Mouse (Mus musculus): ENCODE measurements around the gene Limk2. TPM values are rescaled to one million over a fixed set of nuclear protein-coding genes. Genes with fewer than 3 reads are reported as not detected.

The Limk2 gene
- total and polyA plus RNA-seq, 2 experiments from 2014 or later: 98.6 to 173 TPM

DNA sequence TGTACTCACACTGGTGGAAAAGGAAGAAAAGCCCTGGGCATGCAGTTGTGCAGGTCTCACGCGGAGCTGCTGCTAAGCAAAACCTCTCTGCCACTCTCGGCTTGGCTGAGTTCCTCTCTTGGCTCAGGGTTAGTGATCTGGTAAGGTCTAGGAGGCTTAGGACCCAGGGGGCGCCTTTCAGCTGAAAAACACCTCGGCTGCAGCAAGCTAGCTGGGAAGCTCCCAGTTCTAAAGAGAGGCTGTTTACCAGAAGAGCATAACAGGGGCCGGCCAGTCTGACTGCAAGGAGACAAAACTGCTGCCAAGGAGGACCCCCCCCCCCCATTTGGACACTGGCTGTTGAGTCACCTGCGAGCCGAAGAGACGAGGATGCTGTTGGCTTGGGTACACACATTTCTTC is 78.4 kb downstream of the Limk2 start:
- DNase-seq: peak; percentile 89
- ATAC-seq: peak; percentile 63

DNA sequence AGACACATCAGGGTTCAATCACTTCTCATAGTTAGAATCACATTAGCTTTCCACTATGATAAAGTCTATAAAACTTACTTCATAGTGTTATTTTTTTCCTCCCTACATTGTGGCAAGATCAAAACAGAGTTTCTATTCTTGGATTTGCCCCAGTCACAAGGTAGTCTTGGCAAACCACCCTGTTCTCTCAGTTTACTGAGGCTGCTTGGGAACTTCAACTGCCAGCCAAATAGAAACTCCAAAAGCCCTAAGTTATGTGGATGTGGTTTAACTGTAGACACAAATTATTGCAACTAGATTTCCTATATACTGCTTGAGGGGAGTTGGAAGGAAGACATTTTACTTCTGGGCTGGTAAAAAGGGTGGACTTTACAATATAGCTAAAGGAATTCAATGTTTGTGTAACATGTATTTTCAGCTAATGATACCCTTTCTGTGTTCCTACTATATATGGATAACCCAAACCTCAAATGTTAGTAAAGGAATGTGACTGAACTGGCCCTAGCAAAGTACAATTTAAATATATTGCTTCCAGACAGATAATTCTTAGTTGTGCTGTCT is 79.0 kb downstream of the Limk2 start, which contains the start of gene Pik3ip1:
Pik3ip1 (plus strand) TSS at position 511 of the 561 bp plus-strand sequence.
- H3K36me3 ChIP-seq (ENCODE audit: insufficient read depth): peaks cover 18% of the 10 kb centered on the region
- H3K27ac ChIP-seq (ENCODE audit: low read depth, low read length): peak within 1 kb of the TSS; percentile 94
- H3K9ac ChIP-seq: peak within 1 kb of the TSS; percentile 81
- H3K27me3 ChIP-seq (ENCODE audit: insufficient read depth, low read length): no peaks in the 10 kb centered on the region
- TF ChIP-seq CTCF (IDR thresholded peaks at IDR 0.05; ENCODE audit: low read depth): no peak
- no peaks in the 10 kb centered on the region; the same call in 1 of the 2 replicates for H3K4me1 ChIP-seq (ENCODE audit: insufficient read depth)
- DNase-seq (no peak), ATAC-seq (no peak)
- H3K9me3 ChIP-seq (ENCODE audit: low read length): no peaks in the 10 kb centered on the region
- H3K4me3 ChIP-seq (ENCODE audit: low read depth, low read length): peak within 1 kb of the TSS; percentile 65
- peak within 1 kb of the TSS; percentile 100 for H3K4me2 ChIP-seq (ENCODE audit: low read depth)

More for the DNA sequence above, 78.4 kb downstream of the Limk2 start:
- peak overlapping the region; percentile 81 for H3K9ac ChIP-seq
- H3K4me2 ChIP-seq (ENCODE audit: low read depth): peak overlapping the region; percentile 100
- H3K4me1 ChIP-seq (ENCODE audit: insufficient read depth): no peaks in the 10 kb centered on the region; the same call in 1 of the 2 replicates
- WGBS: 1% methylated on average over 9 of the region's 9 CpGs
- H3K9me3 ChIP-seq (ENCODE audit: low read length): no peaks in the 10 kb centered on the region
- peaks cover 18% of the 10 kb centered on the region for H3K36me3 ChIP-seq (ENCODE audit: insufficient read depth)
- peak; percentile 71 for TF ChIP-seq CTCF (IDR thresholded peaks at IDR 0.05; ENCODE audit: low read depth)
- H3K27ac ChIP-seq (ENCODE audit: low read depth, low read length): peak overlapping the region; percentile 94
- no peaks in the 10 kb centered on the region for H3K27me3 ChIP-seq (ENCODE audit: insufficient read depth, low read length)
- H3K4me3 ChIP-seq (ENCODE audit: low read depth, low read length): peak overlapping the region; percentile 65

DNA sequence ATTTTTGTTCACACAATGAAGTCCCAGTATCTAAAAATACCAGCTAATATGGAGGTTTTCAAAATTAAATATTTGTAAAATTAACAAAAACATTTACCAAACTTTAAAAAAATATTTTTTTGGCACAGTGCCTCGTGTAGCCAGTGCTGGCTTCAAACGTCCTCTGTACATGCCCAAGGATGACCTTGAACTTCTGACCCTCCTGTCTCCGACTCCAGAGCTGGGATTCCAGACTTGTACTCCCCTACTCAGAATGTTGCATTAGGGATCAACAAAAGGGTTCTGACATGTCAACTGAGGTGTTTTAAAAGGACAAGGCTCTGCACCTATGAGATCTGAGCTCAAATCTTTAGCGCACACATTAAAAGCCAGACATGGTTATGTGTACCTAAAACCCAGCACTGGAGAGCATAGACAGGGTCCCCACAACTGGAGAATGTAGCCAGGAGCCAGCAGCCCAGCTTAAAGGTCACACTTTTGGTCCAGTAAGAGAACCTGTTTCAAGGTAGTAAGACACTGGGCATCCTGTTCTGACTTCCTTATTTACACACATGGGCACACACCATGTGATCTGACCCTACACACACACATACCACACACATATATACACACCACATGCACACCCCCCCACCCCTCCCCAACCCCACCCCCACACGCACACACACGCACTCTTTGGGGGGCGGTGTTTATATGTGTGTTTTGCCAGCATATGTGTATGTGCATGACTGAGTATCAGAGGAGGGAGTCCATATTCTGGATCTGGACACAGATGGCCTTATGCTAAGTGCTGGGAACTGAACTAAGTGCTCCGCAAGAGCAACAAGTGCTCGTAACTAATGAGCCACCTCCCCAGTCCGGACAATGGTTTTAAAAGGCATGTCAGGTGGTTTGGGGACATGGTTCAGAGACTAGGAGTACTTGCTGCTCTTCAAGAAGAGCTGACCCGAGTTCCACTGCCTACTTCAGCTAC is 79.9 kb downstream of the Limk2 start:
- Histone ChIP-seq H3K27ac (ENCODE audit: low read depth, low read length) (no peak overlapping the region), H3K9ac (no peak overlapping the region), H3K36me3 (ENCODE audit: insufficient read depth) (peaks cover 11% of the 10 kb centered on the region), H3K27me3 (ENCODE audit: insufficient read depth, low read length) (no peaks in the 10 kb centered on the region), H3K4me2 (ENCODE audit: low read depth) (no peak overlapping the region), H3K9me3 (ENCODE audit: low read length) (no peaks in the 10 kb centered on the region), H3K4me3 (ENCODE audit: low read depth, low read length) (no peak overlapping the region), H3K4me1 (ENCODE audit: insufficient read depth) (no peaks in the 10 kb centered on the region; the same call in 1 of the 2 replicates)
- DNase-seq: no peak
- TF ChIP-seq CTCF (IDR thresholded peaks at IDR 0.05; ENCODE audit: low read depth): no peak
- 79% methylated on average over 11 of the region's 11 CpGs for WGBS
- no peak for ATAC-seq

DNA sequence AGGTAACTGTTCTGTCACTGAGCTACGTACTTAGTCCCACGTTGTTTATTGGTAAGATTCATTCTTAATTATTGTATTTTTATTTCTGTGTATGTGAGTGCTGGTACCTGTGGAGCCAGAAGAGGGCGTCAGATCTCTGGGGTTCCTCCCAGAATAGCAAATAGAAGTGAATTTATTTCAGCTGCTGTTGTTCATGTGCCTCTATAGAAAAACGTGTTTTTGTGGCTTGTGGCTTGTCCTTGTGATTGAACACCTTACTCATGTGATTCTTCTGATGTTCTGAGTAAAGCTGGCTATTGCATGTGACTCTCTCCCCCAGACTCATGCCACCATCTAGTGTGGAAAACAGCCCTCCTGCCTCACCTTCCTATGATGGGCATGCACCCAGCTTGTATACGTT is 80.7 kb downstream of the Limk2 start:
- Histone ChIP-seq H3K27ac (ENCODE audit: low read depth, low read length) (no peak overlapping the region), H3K36me3 (ENCODE audit: insufficient read depth) (peaks cover 3% of the 10 kb centered on the region), H3K9ac (no peak overlapping the region), H3K27me3 (ENCODE audit: insufficient read depth, low read length) (no peaks in the 10 kb centered on the region), H3K9me3 (ENCODE audit: low read length) (no peaks in the 10 kb centered on the region), H3K4me1 (ENCODE audit: insufficient read depth) (no peaks in the 10 kb centered on the region; the same call in 1 of the 2 replicates), H3K4me3 (ENCODE audit: low read depth, low read length) (no peak overlapping the region), H3K4me2 (ENCODE audit: low read depth) (no peak overlapping the region)
- 84% methylated on average over 5 of the region's 5 CpGs for WGBS
- ATAC-seq (no peak), DNase-seq (no peak)
- no peak for TF ChIP-seq CTCF (IDR thresholded peaks at IDR 0.05; ENCODE audit: low read depth)

DNA sequence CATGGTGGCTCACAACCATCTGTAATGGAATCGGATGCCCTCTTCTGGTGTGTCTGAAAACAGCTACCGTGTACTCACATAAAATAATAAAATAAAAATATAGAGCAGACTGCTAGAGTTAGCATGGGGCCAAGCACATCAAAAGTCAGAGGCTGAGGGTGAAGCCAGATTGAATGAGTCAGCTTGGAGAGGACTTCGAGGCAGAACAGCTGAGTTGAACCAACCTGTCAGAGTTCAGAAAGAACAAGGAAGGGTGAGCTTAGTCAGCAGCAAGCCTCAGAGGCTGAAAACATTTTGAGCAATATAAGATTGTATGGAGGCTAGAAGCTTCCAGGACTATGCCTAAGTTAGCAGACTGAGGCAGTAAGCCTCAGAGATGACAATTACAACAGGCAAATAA is 90.7 kb downstream of the Limk2 start:
- whole genome bisulfite sequencing: 89% methylated on average over 3 of the region's 3 CpGs
- TF ChIP-seq CTCF (IDR thresholded peaks at IDR 0.05; ENCODE audit: low read depth): no peak
- Histone ChIP-seq H3K4me3 (ENCODE audit: low read depth, low read length) (no peak overlapping the region), H3K27ac (ENCODE audit: low read depth, low read length) (no peak overlapping the region), H3K4me1 (ENCODE audit: insufficient read depth) (no peaks in the 10 kb centered on the region), H3K36me3 (ENCODE audit: insufficient read depth) (no peaks in the 10 kb centered on the region), H3K4me2 (ENCODE audit: low read depth) (no peak overlapping the region), H3K9ac (no peak overlapping the region), H3K9me3 (ENCODE audit: low read length) (no peaks in the 10 kb centered on the region), H3K27me3 (ENCODE audit: insufficient read depth, low read length) (no peaks in the 10 kb centered on the region)
- no peak for DNase-seq
- ATAC-seq: no peak

DNA sequence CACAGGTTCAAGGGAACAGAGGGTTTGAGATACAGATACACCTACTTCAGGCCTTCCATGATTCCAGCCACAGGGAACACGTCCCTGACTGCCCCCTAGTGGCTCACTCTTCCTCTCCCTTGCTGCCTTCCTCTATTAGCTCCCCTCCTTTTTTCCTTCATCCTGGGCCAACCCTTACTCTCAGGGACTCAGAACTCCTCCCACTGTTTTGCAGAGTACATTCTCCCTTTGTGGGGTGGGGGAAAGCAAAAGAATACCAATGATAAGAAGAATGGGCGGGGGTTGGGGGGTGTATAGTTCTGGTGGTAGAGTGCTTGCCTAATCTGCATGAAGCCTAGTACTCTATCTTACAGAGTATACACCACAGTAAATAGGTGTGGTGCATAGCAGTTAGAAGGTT is 94.8 kb downstream of the Limk2 start:
- 37% methylated on average over 2 of the region's 2 CpGs for WGBS
- H3K9ac ChIP-seq: no peak overlapping the region
- no peak overlapping the region for H3K27ac ChIP-seq (ENCODE audit: low read depth, low read length)
- DNase-seq: peak; percentile 51
- no peaks in the 10 kb centered on the region for H3K4me1 ChIP-seq (ENCODE audit: insufficient read depth)
- H3K9me3 ChIP-seq (ENCODE audit: low read length): no peaks in the 10 kb centered on the region
- H3K4me3 ChIP-seq (ENCODE audit: low read depth, low read length): no peak overlapping the region
- H3K27me3 ChIP-seq (ENCODE audit: insufficient read depth, low read length): no peaks in the 10 kb centered on the region
- ATAC-seq: peak; percentile 64
- H3K4me2 ChIP-seq (ENCODE audit: low read depth): no peak overlapping the region
- H3K36me3 ChIP-seq (ENCODE audit: insufficient read depth): peaks cover 19% of the 10 kb centered on the region
- TF ChIP-seq CTCF (IDR thresholded peaks at IDR 0.05; ENCODE audit: low read depth): peak; percentile 65

DNA sequence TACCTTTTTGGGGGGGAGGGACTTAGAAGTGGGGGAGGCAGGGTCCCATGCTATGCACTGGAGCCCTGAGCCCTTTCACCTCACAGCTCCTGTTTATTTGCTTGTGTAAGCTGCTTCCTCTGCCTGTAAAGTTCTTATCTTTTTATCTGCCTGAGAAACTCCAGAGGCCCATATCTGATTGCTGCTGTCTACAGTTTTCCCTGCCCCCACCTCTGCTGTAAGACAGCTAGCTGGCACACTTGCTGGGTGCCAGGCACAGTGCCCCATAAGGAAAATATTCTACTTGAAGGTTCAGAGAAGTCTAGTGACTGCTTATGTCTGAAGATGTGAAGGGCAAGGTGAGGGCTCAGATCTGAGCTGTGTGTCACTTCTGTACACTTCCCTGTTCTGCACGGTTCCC is 95.7 kb downstream of the Limk2 start:
- peaks cover 27% of the 10 kb centered on the region for H3K36me3 ChIP-seq (ENCODE audit: insufficient read depth)

More for the DNA sequence above, 95.7 kb downstream of the Limk2 start:
- Histone ChIP-seq H3K4me2 (ENCODE audit: low read depth) (no peak overlapping the region), H3K27me3 (ENCODE audit: insufficient read depth, low read length) (no peaks in the 10 kb centered on the region), H3K4me3 (ENCODE audit: low read depth, low read length) (no peak overlapping the region), H3K9me3 (ENCODE audit: low read length) (no peaks in the 10 kb centered on the region), H3K9ac (no peak overlapping the region), H3K4me1 (ENCODE audit: insufficient read depth) (no peaks in the 10 kb centered on the region), H3K27ac (ENCODE audit: low read depth, low read length) (no peak overlapping the region)
- DNase-seq: no peak
- WGBS: 88% methylated on average over 1 of the region's 1 CpGs
- no peak for ATAC-seq
- no peak for TF ChIP-seq CTCF (IDR thresholded peaks at IDR 0.05; ENCODE audit: low read depth)
